Mouse (Mus musculus): ENCODE data around the gene Kmt2d. TPM values are rescaled to one million over a fixed set of nuclear protein-coding genes. Genes with fewer than 3 reads are reported as not detected.
A peak's percentile ranks its signal among the peaks of the same experiment; 100 is the strongest.

The Kmt2d gene
- polyA plus RNA-seq, 2 experiments, result 3.9 to 5.7 TPM

- Histone ChIP-seq H3K36me3 (replicated peaks; ENCODE audit: control insufficient read depth, insufficient read depth, low read depth) (peaks cover 73% of the 10 kb centered on the region), H3K4me2 (ENCODE audit: low read depth) (peak overlapping the region; percentile 53), H3K27ac (peak overlapping the region; percentile 92)
Observed at GRCm38 (mm10) chr15:98837006-98837742, 33.8 kb downstream of the Kmt2d start.

GRCm38 (mm10) chr15:98835291-98835690, 35.7 kb downstream of the Kmt2d start:
- no peak overlapping the region for H3K4me3 ChIP-seq (ENCODE audit: insufficient read depth in 1 of 2, low read depth in 2 of 2, low read length in 2 of 2)
- H3K4me2 ChIP-seq (ENCODE audit: low read depth), result no peak overlapping the region
- H3K36me3 ChIP-seq (replicated peaks; ENCODE audit: control insufficient read depth, insufficient read depth, low read depth), result peaks cover 56% of the 10 kb centered on the region
- ATAC-seq (ENCODE audit: insufficient read depth) (no peak), DNase-seq (ENCODE audit: low read depth in 3 of 3, low spot score in 3 of 3) (no peak)
- H3K9ac ChIP-seq (replicated peaks), result no peak overlapping the region
- TF ChIP-seq CTCF (IDR thresholded peaks at IDR 0.05; ENCODE audit: low read depth) (no peak), EP300 (IDR thresholded peaks at IDR 0.05; ENCODE audit: low read depth) (no peak)
- H3K4me1 ChIP-seq (replicated peaks; ENCODE audit: control insufficient read depth in 2 of 2, insufficient read depth in 2 of 2, low read length in 1 of 2), result peaks cover 37 to 41% of the 10 kb centered on the region in 2 experiments
- 85% methylated on average over 14 of the region's 14 CpGs for WGBS (ENCODE audit: insufficient replicate concordance)
- H3K27me3 ChIP-seq (ENCODE audit: control insufficient read depth, insufficient read depth, low read length), result no peaks in the 10 kb centered on the region
- no peak overlapping the region; the same call in none of the 2 replicates for H3K27ac ChIP-seq
- no peaks in the 10 kb centered on the region for H3K9me3 ChIP-seq (ENCODE audit: control insufficient read depth, low read length)

More at GRCm38 (mm10) chr15:98837006-98837742, 33.8 kb downstream of the Kmt2d start:
- Histone ChIP-seq H3K4me1 (replicated peaks; ENCODE audit: control insufficient read depth in 2 of 2, insufficient read depth in 2 of 2, low read length in 1 of 2) (peaks cover 31 to 36% of the 10 kb centered on the region in 2 experiments), H3K9ac (replicated peaks) (peak overlapping the region; percentile 44), H3K27me3 (ENCODE audit: control insufficient read depth, insufficient read depth, low read length) (no peaks in the 10 kb centered on the region), H3K9me3 (ENCODE audit: control insufficient read depth, low read length) (no peaks in the 10 kb centered on the region), H3K4me3 (ENCODE audit: insufficient read depth in 1 of 2, low read depth in 2 of 2, low read length in 2 of 2) (peak overlapping the region; percentile 10 to 20; a peak in 3 of 4 replicates)
- DNase-seq (ENCODE audit: low read depth in 3 of 3, low spot score in 3 of 3) (peak; percentile 73 to 79 (median 74)), ATAC-seq (ENCODE audit: insufficient read depth) (peak; percentile 89)
- 61% methylated on average over 21 of the region's 21 CpGs for WGBS (ENCODE audit: insufficient replicate concordance)
- TF ChIP-seq EP300 (IDR thresholded peaks at IDR 0.05; ENCODE audit: low read depth) (peak; percentile 83), CTCF (IDR thresholded peaks at IDR 0.05; ENCODE audit: low read depth) (no peak)

- H3K9ac ChIP-seq (replicated peaks), result no peak overlapping the region
- WGBS (ENCODE audit: insufficient replicate concordance), result 84% methylated on average over 13 of the region's 13 CpGs
- H3K4me3 ChIP-seq (ENCODE audit: insufficient read depth in 1 of 2, low read depth in 2 of 2, low read length in 2 of 2), result no peak overlapping the region
- H3K9me3 ChIP-seq (ENCODE audit: control insufficient read depth, low read length), result no peaks in the 10 kb centered on the region
- H3K4me2 ChIP-seq (ENCODE audit: low read depth), result no peak overlapping the region
- no peak for TF ChIP-seq EP300 (IDR thresholded peaks at IDR 0.05; ENCODE audit: low read depth)
- TF ChIP-seq CTCF (IDR thresholded peaks at IDR 0.05; ENCODE audit: low read depth), result no peak
- H3K4me1 ChIP-seq (replicated peaks; ENCODE audit: control insufficient read depth in 2 of 2, insufficient read depth in 2 of 2, low read length in 1 of 2), result peaks cover 46 to 51% of the 10 kb centered on the region in 2 experiments
- no peak for DNase-seq (ENCODE audit: low read depth in 3 of 3, low spot score in 3 of 3)
- H3K27ac ChIP-seq, result no peak overlapping the region
- no peaks in the 10 kb centered on the region for H3K27me3 ChIP-seq (ENCODE audit: control insufficient read depth, insufficient read depth, low read length)
- ATAC-seq (ENCODE audit: insufficient read depth), result no peak
- H3K36me3 ChIP-seq (replicated peaks; ENCODE audit: control insufficient read depth, insufficient read depth, low read depth), result peaks cover 44% of the 10 kb centered on the region
Observed at GRCm38 (mm10) chr15:98834059-98834458, 36.9 kb downstream of the Kmt2d start.

GRCm38 (mm10) chr15:98833281-98833680, 37.7 kb downstream of the Kmt2d start:
- TF ChIP-seq EP300 (IDR thresholded peaks at IDR 0.05; ENCODE audit: low read depth), result no peak
- TF ChIP-seq CTCF (IDR thresholded peaks at IDR 0.05; ENCODE audit: low read depth), result no peak
- no peak for ATAC-seq (ENCODE audit: insufficient read depth)
- no peaks in the 10 kb centered on the region for H3K9me3 ChIP-seq (ENCODE audit: control insufficient read depth, low read length)
- H3K4me3 ChIP-seq (ENCODE audit: insufficient read depth in 1 of 2, low read depth in 2 of 2, low read length in 2 of 2), result no peak overlapping the region
- peaks cover 49 to 52% of the 10 kb centered on the region in 2 experiments for H3K4me1 ChIP-seq (replicated peaks; ENCODE audit: control insufficient read depth in 2 of 2, insufficient read depth in 2 of 2, low read length in 1 of 2)
- peak overlapping the region; percentile 96 for H3K9ac ChIP-seq (replicated peaks)
- no peak for DNase-seq (ENCODE audit: low read depth in 3 of 3, low spot score in 3 of 3)
- H3K36me3 ChIP-seq (replicated peaks; ENCODE audit: control insufficient read depth, insufficient read depth, low read depth), result peaks cover 41% of the 10 kb centered on the region
- peak overlapping the region; percentile 84 for H3K4me2 ChIP-seq (ENCODE audit: low read depth)
- WGBS (ENCODE audit: insufficient replicate concordance), result 60% methylated on average over 11 of the region's 11 CpGs
- H3K27ac ChIP-seq, result peak overlapping the region; percentile 79
- no peaks in the 10 kb centered on the region for H3K27me3 ChIP-seq (ENCODE audit: control insufficient read depth, insufficient read depth, low read length)
